Mouse (Mus musculus) small intestine, adult 2 months (tissue): ENCODE results near the gene Jade1.

Experiments used
- CTCF ChIP-seq: fragments of 200-500 bp; IDR thresholded peaks from 2 replicates; pipeline ENCODE4 v1.5.1; 2012; ENCODE audit warnings: low read depth, mild to moderate bottlenecking, control low read depth, inconsistent platforms, low read length, moderate library complexity, mixed read lengths; ENCODE audit not compliant: insufficient replicate concordance, insufficient read length; ENCODE audit errors: extremely low read depth
- POLR2A ChIP-seq: fragments of 200-500 bp; IDR thresholded peaks from 2 replicates; pipeline ENCODE4 v1.6.1; 2012; ENCODE audit warnings: low read depth, mild to moderate bottlenecking, control low read depth, inconsistent platforms, low read length, moderate library complexity

- TF ChIP-seq CTCF (no peak), POLR2A (no peak)
These were observed 21.7 kb downstream of the Jade1 start for GRCm38 (mm10) chr3:41577240-41577639.
